In genomic region chr2:34913218-34914068, GRCm38 (mm10) we compare ENCODE assay signal across 8 mouse cellular contexts. TPM values are rescaled to one million over a fixed set of nuclear protein-coding genes. Genes with fewer than 3 reads are reported as not detected.
A peak's percentile ranks its signal among the peaks of the same experiment; 100 is the strongest.
DNase-seq lines count a peak whose midpoint lies in the region; TF ChIP-seq lines count a peak whose summit lies in the region.

Gene Phf19, minus strand, starts transcription at chr2:34914026.

- no peak for TF ChIP-seq POLR2A in cerebellum, adult 2 months (IDR thresholded peaks at IDR 0.05; ENCODE audit: borderline replicate concordance, insufficient read depth, low read length)

- no peak for DNase-seq in cerebellum, adult 2 months
- DNase-seq in cerebellum, adult 11 months, result no peak
- peak; percentile 60 for DNase-seq in adrenal gland, postnatal 25 days
- peak; percentile 31 to 37 for DNase-seq in gastrocnemius, postnatal 36 days
- DNase-seq in induced T-regulatory cell, adult 2 months (ENCODE audit: low read depth), result peak; percentile 77
- peak; percentile 52 for DNase-seq in lung, postnatal 10 days
- peak; percentile 42 to 63 for DNase-seq in spleen, adult 18-20 months
- DNase-seq in layer of hippocampus, adult 8-10 months (ENCODE audit: low spot score in 2 of 2), result no peak

- H3K4me1 ChIP-seq in cerebellum, adult 2 months (ENCODE audit: control insufficient read depth, insufficient read depth, low read length), result peaks cover 3% of the 10 kb centered on the region; the same call in 1 of the 2 replicates

- no peak within 1 kb of the TSS for H3K27ac ChIP-seq in cerebellum, adult 2 months (ENCODE audit: insufficient read depth, low read length)

- H3K27me3 ChIP-seq in cerebellum, adult 2 months (ENCODE audit: control insufficient read depth, insufficient read depth, low read length), result peaks cover 1% of the 10 kb centered on the region; the same call in 1 of the 2 replicates

- no peak for TF ChIP-seq CTCF in cerebellum, adult 2 months (IDR thresholded peaks at IDR 0.05; ENCODE audit: borderline replicate concordance, insufficient read depth, low read depth, low read length)

- peak within 1 kb of the TSS; percentile 52 for H3K4me3 ChIP-seq in cerebellum, adult 2 months (replicated peaks; ENCODE audit: insufficient read depth, low read depth, low read length)

- 2% methylated on average over 62 of the region's 64 CpGs for WGBS in cerebellum, adult 2 months

- intact Hi-C loops in gastrocnemius, postnatal 36 days (cut with DNase I), result no loop called here

RNA-seq across cellular contexts. Expression of gene Phf19, which starts in this region (rescaled TPM):
- polyA plus RNA-seq in cerebellum, adult 2 months (2012; rRNA removed), result 1.7 and 2.2 TPM in 2 replicates
- 5.1 and 6.5 TPM in 2 replicates for total RNA-seq in adrenal gland, postnatal 25 days (2021)
- under 1 TPM; 0.38 to 0.64 TPM for total RNA-seq in gastrocnemius, postnatal 36 days (2021)
- 1 to 10 TPM; 1.1 to 2.1 (median 1.7) TPM for total RNA-seq in layer of hippocampus, adult 8-10 months (2022)

Comparison
In these comparisons a context has a peak if more than half of its experiments do, and no peak if none do; other contexts are left out.
1. Peak in DNase-seq in gastrocnemius, postnatal 36 days; RNA of the gene not detected or under 1 TPM.
2. DNase-seq: peak in adrenal gland, postnatal 25 days (single experiment), induced T-regulatory cell, adult 2 months (single experiment), lung, postnatal 10 days (single experiment) and spleen, adult 18-20 months (2 of 2); none in cerebellum, adult 2 months (0 of 2), cerebellum, adult 11 months (single experiment) and layer of hippocampus, adult 8-10 months (0 of 2).